Mouse (Mus musculus) brain, embryonic 14.5 days (tissue): Measurements from ENCODE around the gene Card19.

ENCODE experiments used
- CTCF ChIP-seq: fragments of 200-500 bp; IDR thresholded peaks from 2 replicates; pipeline ENCODE4 v1.5.1; 2012; ENCODE audit warnings: inconsistent platforms, mild to moderate bottlenecking, moderate library complexity, borderline replicate concordance; ENCODE audit not compliant: insufficient read depth, insufficient read length; ENCODE audit errors: extremely low read depth
- POLR2A ChIP-seq: fragments of 200-500 bp; IDR thresholded peaks from 2 replicates; pipeline ENCODE4 v1.6.1; 2012; ENCODE audit warnings: mild to moderate bottlenecking, inconsistent platforms, borderline replicate concordance; ENCODE audit not compliant: poor library complexity, insufficient read depth, insufficient read length, severe bottlenecking; ENCODE audit errors: extremely low read depth

- no peak for TF ChIP-seq POLR2A
- no peak for TF ChIP-seq CTCF
Observed at GRCm38 (mm10) chr13:49192156-49192855, 23.5 kb downstream of the Card19 start.
